Mouse (Mus musculus): ENCODE data around the gene Gpn3.

Gene Gpn3

GRCm38 (mm10) chr5:122371591-122372191, at the start of gene Gpn3:
TSS of gene Gpn3 (plus strand) at chr5:122371876.
- no peak for DNase-seq (ENCODE audit: low read depth, low spot score)

GRCm38 (mm10) chr5:122323523-122323922, 48.2 kb upstream of the Gpn3 start:
- DNase-seq (ENCODE audit: low read depth, low spot score), result no peak

- DNase-seq (ENCODE audit: low read depth, low spot score), result peak; percentile 99
Measured at GRCm38 (mm10) chr5:122324608-122325431, 46.9 kb upstream of the Gpn3 start.

- no peak for DNase-seq (ENCODE audit: low read depth, low spot score)
Measured at GRCm38 (mm10) chr5:122325477-122325876, 46.2 kb upstream of the Gpn3 start.

- DNase-seq (ENCODE audit: low read depth, low spot score), result peak; percentile 62
Measured at GRCm38 (mm10) chr5:122327283-122327682, 44.4 kb upstream of the Gpn3 start.

- DNase-seq (ENCODE audit: low read depth, low spot score), result no peak
Measured at GRCm38 (mm10) chr5:122330269-122330668, 41.4 kb upstream of the Gpn3 start.

- DNase-seq (ENCODE audit: low read depth, low spot score), result no peak
Measured at GRCm38 (mm10) chr5:122334682-122335081, 37.0 kb upstream of the Gpn3 start.

GRCm38 (mm10) chr5:122336554-122337294, 35.0 kb upstream of the Gpn3 start:
- DNase-seq (ENCODE audit: low read depth, low spot score), result no peak

GRCm38 (mm10) chr5:122342874-122343273, 28.8 kb upstream of the Gpn3 start:
- DNase-seq (ENCODE audit: low read depth, low spot score), result no peak

- DNase-seq (ENCODE audit: low read depth, low spot score), result no peak
Measured at GRCm38 (mm10) chr5:122343768-122344167, 27.9 kb upstream of the Gpn3 start.

GRCm38 (mm10) chr5:122344260-122344659, 27.4 kb upstream of the Gpn3 start:
- DNase-seq (ENCODE audit: low read depth, low spot score), result no peak

GRCm38 (mm10) chr5:122345777-122346176, 25.9 kb upstream of the Gpn3 start:
- no peak for DNase-seq (ENCODE audit: low read depth, low spot score)

GRCm38 (mm10) chr5:122353807-122354491, 17.7 kb upstream of the Gpn3 start, which contains the start of the genes Rad9b and Vps29:
TSS of gene Rad9b (minus strand) at chr5:122354233.
TSS of gene Vps29 (plus strand) at chr5:122354369.
- peak; percentile 99 for DNase-seq (ENCODE audit: low read depth, low spot score)

- DNase-seq (ENCODE audit: low read depth, low spot score), result no peak
Measured at GRCm38 (mm10) chr5:122354492-122355067, 17.1 kb upstream of the Gpn3 start.

- DNase-seq (ENCODE audit: low read depth, low spot score), result peak; percentile 99
Measured at GRCm38 (mm10) chr5:122372192-122372769, 605 bp downstream of the Gpn3 start, which contains the start of gene Fam216a. TSS of gene Fam216a (minus strand) at chr5:122372364.

- no peak for DNase-seq (ENCODE audit: low read depth, low spot score)
Measured at GRCm38 (mm10) chr5:122372878-122373277, 1.2 kb downstream of the Gpn3 start.

GRCm38 (mm10) chr5:122377101-122377833, 5.6 kb downstream of the Gpn3 start:
- DNase-seq (ENCODE audit: low read depth, low spot score), result no peak

- no peak for DNase-seq (ENCODE audit: low read depth, low spot score)
Measured at GRCm38 (mm10) chr5:122378171-122378570, 6.5 kb downstream of the Gpn3 start.

- DNase-seq (ENCODE audit: low read depth, low spot score), result peak; percentile 72
Measured at GRCm38 (mm10) chr5:122379374-122380155, 7.9 kb downstream of the Gpn3 start.
